Mouse (Mus musculus) embryonic facial prominence, embryonic 11.5 days (tissue): ENCODE results near the gene Ccn5. TPM values are rescaled to one million over a fixed set of nuclear protein-coding genes. Genes with fewer than 3 reads are reported as not detected.

ENCODE experiments used
- ATAC-seq: fragments of 200-750 bp; cut with Nextera tagmentation; replicated peaks from 2 replicates; pipeline ENCODE4 v1.8.0; 2017; ENCODE audit warnings: low read depth; ENCODE audit not compliant: insufficient number of reproducible peaks, low FRiP score, low TSS enrichment
- DNase-seq: peaks from one replicate; pipeline ENCODE4 v3.0.0-alpha.2; 2015; ENCODE audit warnings: low spot score
- H3K27ac ChIP-seq: fragments of 300-500 bp; sonication (generic); replicated peaks from 2 replicates; pipeline ENCODE4 v1.5.1; 2014; ENCODE audit warnings: mild to moderate bottlenecking, low read depth, low read length, control low read depth
- H3K27me3 ChIP-seq: fragments of 300-500 bp; sonication (generic); 2 replicates; pipeline ENCODE4 v1.6.1; 2014; ENCODE audit warnings: mild to moderate bottlenecking, low read length, moderate library complexity, mixed read lengths; ENCODE audit not compliant: control insufficient read depth, insufficient read depth
- H3K36me3 ChIP-seq: fragments of 300-500 bp; sonication (generic); replicated peaks from 2 replicates; pipeline ENCODE4 v1.6.1; 2014; ENCODE audit warnings: low read depth, mild to moderate bottlenecking, low read length, moderate library complexity, mixed read lengths; ENCODE audit not compliant: control insufficient read depth, insufficient read depth
- H3K4me1 ChIP-seq: fragments of 300-500 bp; sonication (generic); 2 replicates; pipeline ENCODE4 v1.6.1; 2014; ENCODE audit warnings: low read length, mixed read lengths; ENCODE audit not compliant: control insufficient read depth, insufficient read depth
- H3K4me2 ChIP-seq: fragments of 300-500 bp; sonication (generic); 2 replicates; pipeline ENCODE4 v1.6.1; 2014; ENCODE audit warnings: low read depth, mild to moderate bottlenecking, control low read depth, low read length, moderate library complexity
- H3K4me3 ChIP-seq: fragments of 300-500 bp; sonication (generic); 2 replicates; pipeline ENCODE4 v1.5.1; 2014; ENCODE audit warnings: low read depth, low read length, control low read depth
- H3K9ac ChIP-seq: fragments of 300-500 bp; sonication (generic); replicated peaks from 2 replicates; pipeline ENCODE4 v1.6.1; 2014; ENCODE audit warnings: mild to moderate bottlenecking, control low read depth, low read length
- H3K9me3 ChIP-seq: fragments of 300-500 bp; sonication (generic); replicated peaks from 2 replicates; pipeline ENCODE4 v1.6.1; 2016; ENCODE audit warnings: mild to moderate bottlenecking, low read length, inconsistent platforms, mixed read lengths; ENCODE audit not compliant: control insufficient read depth
- WGBS: fragments of 180-500 bp; shearing (Covaris S2); extraction: QIAGEN DNeasy Blood & Tissue Kit; methylation state at CpG from one replicate; pipeline ENCODE4 v1.1.7; 2014; 5-methylcytosine and 5-hydroxymethylcytosine counted together
- polyA plus RNA-seq: library from polyadenylated mRNA; unstranded; fragments of >200 nt; fragmentation: Nextera tagmentation; extraction: Ambion mirVana; gene quantifications from 2 replicates; pipeline ENCODE4 v1.2.1, GENCODE M21; 2014

Ccn5 gene
- polyA plus RNA-seq, 1 experiment from 2014 or later = not detected

DNA sequence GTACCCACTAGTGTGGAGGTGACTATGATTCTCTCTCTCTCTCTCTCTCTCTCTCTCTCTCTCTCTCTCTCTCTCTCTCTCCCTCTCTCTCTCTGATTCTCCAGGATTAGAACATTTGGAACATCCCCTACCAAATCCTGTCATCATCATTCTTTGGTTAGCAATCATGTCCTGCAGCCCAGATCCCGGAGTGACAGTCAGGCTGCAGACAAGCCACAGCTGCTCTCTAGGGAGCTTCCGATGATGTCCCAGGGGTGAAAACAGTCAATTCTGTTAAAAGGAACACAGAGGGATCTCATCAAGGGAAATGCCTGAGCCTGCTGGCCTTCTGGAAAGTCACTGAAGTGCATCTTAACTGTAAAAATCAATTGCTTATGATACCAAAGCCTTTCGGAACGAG is 21.4 kb downstream of the Ccn5 start:
- H3K9ac ChIP-seq = no peak overlapping the region
- H3K36me3 ChIP-seq = no peaks in the 10 kb centered on the region
- H3K4me2 ChIP-seq = no peak overlapping the region
- H3K27ac ChIP-seq = no peak overlapping the region
- no peaks in the 10 kb centered on the region for H3K9me3 ChIP-seq
- no peaks in the 10 kb centered on the region for H3K4me1 ChIP-seq
- H3K4me3 ChIP-seq = no peak overlapping the region
- no peaks in the 10 kb centered on the region for H3K27me3 ChIP-seq
- ATAC-seq (no peak), DNase-seq (no peak)
- WGBS = 75% methylated on average over 4 of the region's 4 CpGs

- H3K27me3 ChIP-seq = peaks cover 46% of the 10 kb centered on the region
Measured at GRCm38 (mm10) chr2:163853461-163853901, 32.8 kb downstream of the Ccn5 start, which contains the start of gene Kcnk15. TSS of gene Kcnk15 (plus strand) at chr2:163853651.

DNA sequence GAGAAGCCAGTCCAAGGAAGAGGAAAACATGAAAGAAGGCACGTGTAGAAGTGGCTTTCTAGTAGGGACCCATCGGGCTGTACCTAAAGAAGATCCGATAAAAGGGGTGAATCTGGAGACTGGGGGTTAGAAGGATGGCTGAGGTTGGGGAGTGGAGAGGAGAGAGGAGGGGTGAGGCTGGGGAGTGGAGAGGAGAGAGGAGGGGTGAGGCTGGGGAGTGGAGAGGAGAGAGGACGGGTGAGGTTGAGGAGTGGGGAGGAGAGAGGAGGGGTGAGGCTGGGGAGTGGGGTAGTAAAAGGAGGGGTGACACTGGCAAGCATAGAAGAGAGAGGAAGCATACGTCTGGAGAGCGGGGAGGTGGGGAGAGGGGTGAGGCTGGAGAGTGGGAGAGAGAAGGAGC is 36.6 kb downstream of the Ccn5 start:
- WGBS = 78% methylated on average over 6 of the region's 6 CpGs
- H3K27ac ChIP-seq = no peak overlapping the region
- ATAC-seq (0 out of 2 replicates have a peak, but pooled peaks have one; percentile 60), DNase-seq (no peak)
- no peaks in the 10 kb centered on the region for H3K4me1 ChIP-seq
- H3K9ac ChIP-seq = no peak overlapping the region
- peaks cover 43% of the 10 kb centered on the region for H3K27me3 ChIP-seq
- H3K4me2 ChIP-seq = no peak overlapping the region
- H3K4me3 ChIP-seq = no peak overlapping the region
- H3K36me3 ChIP-seq = no peaks in the 10 kb centered on the region
- no peaks in the 10 kb centered on the region for H3K9me3 ChIP-seq

More at GRCm38 (mm10) chr2:163853461-163853901, 32.8 kb downstream of the Ccn5 start, which contains the start of gene Kcnk15:
- Histone ChIP-seq H3K9me3 (no peaks in the 10 kb centered on the region), H3K4me3 (0 out of 2 replicates have a peak within 1 kb of the TSS, but pooled peaks have one; percentile 8), H3K4me1 (no peaks in the 10 kb centered on the region), H3K36me3 (no peaks in the 10 kb centered on the region), H3K9ac (no peak within 1 kb of the TSS), H3K27ac (no peak within 1 kb of the TSS), H3K4me2 (peak within 1 kb of the TSS; percentile 16; the same call in 1 of the 2 replicates)
- DNase-seq = peak; percentile 59
- 3% methylated on average over 38 of the region's 38 CpGs for WGBS
- ATAC-seq = no peak

- ATAC-seq (peak; percentile 69; the same call in 1 of the 2 replicates), DNase-seq (peak; percentile 40)
- no peaks in the 10 kb centered on the region for H3K36me3 ChIP-seq
- no peak overlapping the region for H3K4me3 ChIP-seq
- no peak overlapping the region for H3K27ac ChIP-seq
- H3K4me2 ChIP-seq = no peak overlapping the region
- no peaks in the 10 kb centered on the region for H3K9me3 ChIP-seq
- WGBS = 14% methylated on average over 49 of the region's 50 CpGs
- no peak overlapping the region for H3K9ac ChIP-seq
- H3K27me3 ChIP-seq = peaks cover 37% of the 10 kb centered on the region
- no peaks in the 10 kb centered on the region for H3K4me1 ChIP-seq
Measured at GRCm38 (mm10) chr2:163858254-163858947, 37.7 kb downstream of the Ccn5 start.

DNA sequence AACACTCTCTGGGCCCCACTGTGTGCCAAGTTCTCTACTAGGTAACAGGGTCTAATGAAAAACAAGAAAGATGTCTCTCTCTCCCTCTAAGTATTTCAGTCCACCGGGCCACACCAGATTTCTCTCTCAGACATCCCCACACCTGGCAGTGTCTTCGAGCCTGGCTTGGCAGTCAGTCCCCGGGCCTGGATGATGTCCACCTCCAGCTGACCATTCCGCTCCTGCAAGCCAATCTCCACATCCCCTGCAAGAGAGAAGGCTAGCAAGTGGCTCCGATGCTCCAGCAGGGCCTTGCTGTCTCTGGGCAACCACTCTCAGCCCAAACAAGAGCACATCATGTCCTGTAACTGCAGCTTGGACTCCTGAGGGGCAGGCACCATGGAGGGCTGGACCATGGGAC is 44.6 kb downstream of the Ccn5 start:
- Histone ChIP-seq H3K27ac (no peak overlapping the region), H3K36me3 (no peaks in the 10 kb centered on the region), H3K4me2 (no peak overlapping the region), H3K4me3 (no peak overlapping the region), H3K27me3 (no peaks in the 10 kb centered on the region), H3K9me3 (no peaks in the 10 kb centered on the region), H3K9ac (no peak overlapping the region), H3K4me1 (no peaks in the 10 kb centered on the region)
- ATAC-seq (no peak), DNase-seq (no peak)
- WGBS = 93% methylated on average over 5 of the region's 5 CpGs

DNA sequence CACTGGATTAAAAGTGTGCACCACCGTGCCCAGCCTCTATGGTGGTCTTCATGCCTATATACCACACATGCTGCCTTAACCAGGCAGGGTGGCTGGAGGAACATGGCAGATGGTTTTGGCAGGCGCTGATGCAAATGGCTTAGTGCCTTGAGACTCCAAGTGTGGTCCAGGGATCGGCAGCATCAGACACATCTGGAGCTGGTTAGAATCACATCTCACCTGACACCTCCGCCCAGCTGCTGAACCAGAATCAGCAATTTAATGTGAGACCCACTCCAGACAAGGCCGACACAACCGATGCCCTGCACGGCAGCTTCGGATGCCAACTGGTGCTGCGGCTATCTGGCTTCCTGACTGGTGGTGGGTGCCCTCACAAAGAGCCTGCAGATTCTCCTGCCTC is 45.4 kb downstream of the Ccn5 start:
- Histone ChIP-seq H3K9me3 (no peaks in the 10 kb centered on the region), H3K4me1 (no peaks in the 10 kb centered on the region), H3K27me3 (no peaks in the 10 kb centered on the region), H3K4me3 (no peak overlapping the region), H3K4me2 (no peak overlapping the region), H3K36me3 (no peaks in the 10 kb centered on the region), H3K9ac (no peak overlapping the region), H3K27ac (no peak overlapping the region)
- no peak for ATAC-seq
- WGBS = 74% methylated on average over 9 of the region's 9 CpGs
- no peak for DNase-seq

DNA sequence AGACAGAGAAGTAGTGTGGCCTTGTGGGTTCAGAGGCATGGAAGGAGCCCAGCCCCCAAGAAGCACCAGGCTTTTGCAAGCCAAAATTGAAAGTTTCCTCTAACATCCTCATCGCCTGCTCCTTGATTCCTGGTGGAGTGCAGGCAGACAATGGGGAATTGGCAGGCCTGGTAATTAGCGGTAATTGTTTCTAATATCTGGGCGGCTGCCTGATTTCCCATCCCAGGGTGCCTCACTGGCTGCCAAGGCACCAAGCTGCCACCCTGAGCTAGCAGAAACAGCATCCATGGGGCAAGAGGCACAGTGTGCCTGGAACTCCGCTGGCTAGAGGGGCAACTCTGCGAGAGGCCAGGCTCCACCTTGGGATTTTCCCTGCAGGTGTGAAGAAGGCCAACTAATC is 49.1 kb downstream of the Ccn5 start:
- H3K4me2 ChIP-seq = no peak overlapping the region
- DNase-seq (no peak), ATAC-seq (no peak)
- WGBS = 54% methylated on average over 5 of the region's 5 CpGs
- no peaks in the 10 kb centered on the region for H3K9me3 ChIP-seq
- H3K27me3 ChIP-seq = no peaks in the 10 kb centered on the region
- H3K4me1 ChIP-seq = no peaks in the 10 kb centered on the region
- no peak overlapping the region for H3K9ac ChIP-seq
- no peak overlapping the region for H3K4me3 ChIP-seq
- no peaks in the 10 kb centered on the region for H3K36me3 ChIP-seq
- H3K27ac ChIP-seq = no peak overlapping the region

- 80% methylated on average over 4 of the region's 4 CpGs for WGBS
- H3K36me3 ChIP-seq = no peaks in the 10 kb centered on the region
- no peaks in the 10 kb centered on the region for H3K9me3 ChIP-seq
- no peak overlapping the region for H3K4me3 ChIP-seq
- H3K27ac ChIP-seq = no peak overlapping the region
- H3K27me3 ChIP-seq = no peaks in the 10 kb centered on the region
- no peak overlapping the region for H3K4me2 ChIP-seq
- no peak for ATAC-seq
- no peak for DNase-seq
- H3K4me1 ChIP-seq = no peaks in the 10 kb centered on the region
- no peak overlapping the region for H3K9ac ChIP-seq
Measured at GRCm38 (mm10) chr2:163871266-163871665, 50.6 kb downstream of the Ccn5 start.
